Mouse (Mus musculus): ENCODE results near the gene Gm21083. TPM values are rescaled to one million over a fixed set of nuclear protein-coding genes. Genes with fewer than 3 reads are reported as not detected.
"Not testable (repeated sequence)": the region's sequence is repeated elsewhere in the genome, so short reads cannot be mapped to it uniquely, and the experiment has no call there.

Gm21083 gene
- polyA plus RNA-seq, 1 experiment, result not detected

- H3K27ac ChIP-seq (ENCODE audit: insufficient read depth, low read length); H3K9ac ChIP-seq (ENCODE audit: low read depth, poor library complexity, severe bottlenecking); H3K9me3 ChIP-seq (replicated peaks; ENCODE audit: control insufficient read depth, insufficient read depth, low read length, poor library complexity, severe bottlenecking); H3K27me3 ChIP-seq (ENCODE audit: control insufficient read depth, insufficient read depth, low read length, poor library complexity, severe bottlenecking); H3K4me3 ChIP-seq (ENCODE audit: low read depth, low read length); H3K4me1 ChIP-seq (ENCODE audit: control insufficient read depth, insufficient read depth, low read length); H3K36me3 ChIP-seq (ENCODE audit: control insufficient read depth, insufficient read depth, low read length, poor library complexity, severe bottlenecking): not testable (repeated sequence)
Measured at GRCm38 (mm10) chr5:15610695-15611094, 33.6 kb downstream of the Gm21083 start.

GRCm38 (mm10) chr5:15616195-15616594 is 39.1 kb downstream of the Gm21083 start:
- not testable (repeated sequence) for H3K9ac ChIP-seq (ENCODE audit: low read depth, poor library complexity, severe bottlenecking); H3K27ac ChIP-seq (ENCODE audit: insufficient read depth, low read length); H3K36me3 ChIP-seq (ENCODE audit: control insufficient read depth, insufficient read depth, low read length, poor library complexity, severe bottlenecking); H3K4me1 ChIP-seq (ENCODE audit: control insufficient read depth, insufficient read depth, low read length); H3K27me3 ChIP-seq (ENCODE audit: control insufficient read depth, insufficient read depth, low read length, poor library complexity, severe bottlenecking); H3K9me3 ChIP-seq (replicated peaks; ENCODE audit: control insufficient read depth, insufficient read depth, low read length, poor library complexity, severe bottlenecking); H3K4me3 ChIP-seq (ENCODE audit: low read depth, low read length)

GRCm38 (mm10) chr5:15618764-15619163 is 41.6 kb downstream of the Gm21083 start, which contains the start of gene Speer4d:
Gene Speer4d (plus strand): TSS chr5:15619064.
- H3K36me3 ChIP-seq (ENCODE audit: control insufficient read depth, insufficient read depth, low read length, poor library complexity, severe bottlenecking), result not testable (repeated sequence)

GRCm38 (mm10) chr5:15628136-15628535 is 51.0 kb downstream of the Gm21083 start:
- H3K9ac ChIP-seq (ENCODE audit: low read depth, poor library complexity, severe bottlenecking); H3K27me3 ChIP-seq (ENCODE audit: control insufficient read depth, insufficient read depth, low read length, poor library complexity, severe bottlenecking); H3K27ac ChIP-seq (ENCODE audit: insufficient read depth, low read length); H3K9me3 ChIP-seq (replicated peaks; ENCODE audit: control insufficient read depth, insufficient read depth, low read length, poor library complexity, severe bottlenecking); H3K4me3 ChIP-seq (ENCODE audit: low read depth, low read length); H3K36me3 ChIP-seq (ENCODE audit: control insufficient read depth, insufficient read depth, low read length, poor library complexity, severe bottlenecking); H3K4me1 ChIP-seq (ENCODE audit: control insufficient read depth, insufficient read depth, low read length): not testable (repeated sequence)

More at GRCm38 (mm10) chr5:15618764-15619163, 41.6 kb downstream of the Gm21083 start, which contains the start of gene Speer4d:
- not testable (repeated sequence) for H3K9me3 ChIP-seq (replicated peaks; ENCODE audit: control insufficient read depth, insufficient read depth, low read length, poor library complexity, severe bottlenecking); H3K4me1 ChIP-seq (ENCODE audit: control insufficient read depth, insufficient read depth, low read length); H3K27ac ChIP-seq (ENCODE audit: insufficient read depth, low read length); H3K9ac ChIP-seq (ENCODE audit: low read depth, poor library complexity, severe bottlenecking); H3K4me3 ChIP-seq (ENCODE audit: low read depth, low read length); H3K27me3 ChIP-seq (ENCODE audit: control insufficient read depth, insufficient read depth, low read length, poor library complexity, severe bottlenecking)

- H3K9me3 ChIP-seq (replicated peaks; ENCODE audit: control insufficient read depth, insufficient read depth, low read length, poor library complexity, severe bottlenecking); H3K4me3 ChIP-seq (ENCODE audit: low read depth, low read length); H3K27ac ChIP-seq (ENCODE audit: insufficient read depth, low read length); H3K27me3 ChIP-seq (ENCODE audit: control insufficient read depth, insufficient read depth, low read length, poor library complexity, severe bottlenecking); H3K4me1 ChIP-seq (ENCODE audit: control insufficient read depth, insufficient read depth, low read length); H3K9ac ChIP-seq (ENCODE audit: low read depth, poor library complexity, severe bottlenecking); H3K36me3 ChIP-seq (ENCODE audit: control insufficient read depth, insufficient read depth, low read length, poor library complexity, severe bottlenecking): not testable (repeated sequence)
Measured at GRCm38 (mm10) chr5:15630068-15630467, 52.9 kb downstream of the Gm21083 start.

Other genes starting within 250 kb of the Gm21083 start
- gene Gm21149, start 100.8 kb upstream of the Gm21083 start, polyA plus RNA-seq (2011; ENCODE audit: insufficient read depth, insufficient read length, low read depth, missing spikeins), result not detected in 2 replicates
- not detected in 2 replicates for gene Gm21190, start 48.1 kb upstream of the Gm21083 start, polyA plus RNA-seq (2011; ENCODE audit: insufficient read depth, insufficient read length, low read depth, missing spikeins)
- gene Speer4d, start 41.7 kb downstream of the Gm21083 start, polyA plus RNA-seq (2011; ENCODE audit: insufficient read depth, insufficient read length, low read depth, missing spikeins), result not detected in 2 replicates
- not detected in 2 replicates for gene 4930572O03Rik, start 79.7 kb downstream of the Gm21083 start, polyA plus RNA-seq (2011; ENCODE audit: insufficient read depth, insufficient read length, low read depth, missing spikeins)
- not detected in 2 replicates for gene Speer4c, start 136.9 kb downstream of the Gm21083 start, polyA plus RNA-seq (2011; ENCODE audit: insufficient read depth, insufficient read length, low read depth, missing spikeins)

Measured in ES-Bruce4 (cell line).